Mouse (Mus musculus) lung, postnatal 0 days (tissue): ENCODE results near the gene Gm10392. TPM values are rescaled to one million over a fixed set of nuclear protein-coding genes. Genes with fewer than 3 reads are reported as not detected.

Source experiments
- ATAC-seq: fragments of 200-750 bp; cut with Nextera tagmentation; 2 replicates; pipeline ENCODE4 v1.8.0; 2017; ENCODE audit warnings: moderate library complexity
- DNase-seq: peaks from one replicate; pipeline ENCODE4 v3.0.0-alpha.2; 2016; ENCODE audit warnings: low spot score
- H3K27ac ChIP-seq: fragments of 300-500 bp; sonication (generic); 2 replicates; pipeline ENCODE4 v1.5.1; 2014; ENCODE audit warnings: antibody characterized with exemption, mild to moderate bottlenecking, low read length, mixed read lengths
- H3K27me3 ChIP-seq: fragments of 300-500 bp; sonication (generic); replicated peaks from 2 replicates; pipeline ENCODE4 v1.6.1; 2014; ENCODE audit warnings: low read length, mixed read lengths; ENCODE audit not compliant: insufficient read depth
- H3K36me3 ChIP-seq: fragments of 300-500 bp; sonication (generic); 2 replicates; pipeline ENCODE4 v1.6.1; 2014; ENCODE audit warnings: low read length, mixed read lengths; ENCODE audit not compliant: insufficient read depth
- H3K4me1 ChIP-seq: fragments of 300-500 bp; sonication (generic); 2 replicates; pipeline ENCODE4 v1.6.1; 2014; ENCODE audit warnings: antibody characterized with exemption, low read depth, low read length, mixed read lengths; ENCODE audit not compliant: insufficient read depth
- H3K4me2 ChIP-seq: fragments of 300-500 bp; sonication (generic); replicated peaks from 2 replicates; pipeline ENCODE4 v1.6.1; 2014; ENCODE audit warnings: low read depth, mild to moderate bottlenecking, low read length, moderate library complexity, mixed read lengths
- H3K4me3 ChIP-seq: fragments of 300-500 bp; sonication (generic); 2 replicates; pipeline ENCODE4 v1.5.1; 2014; ENCODE audit warnings: low read depth, low read length
- H3K9ac ChIP-seq: fragments of 300-500 bp; sonication (generic); replicated peaks from 2 replicates; pipeline ENCODE4 v1.6.1; 2014; ENCODE audit warnings: low read depth, mild to moderate bottlenecking
- H3K9me3 ChIP-seq: fragments of 300-500 bp; sonication (generic); 2 replicates; pipeline ENCODE4 v1.6.1; 2016; ENCODE audit warnings: low read length, mixed read lengths
- CTCF ChIP-seq: IDR thresholded peaks from 2 replicates; pipeline ENCODE4 v1.5.1; 2016; ENCODE audit warnings: antibody characterized with exemption, mild to moderate bottlenecking
- EP300 ChIP-seq: IDR thresholded peaks from 2 replicates; pipeline ENCODE4 v1.6.1; 2016; ENCODE audit warnings: antibody characterized with exemption, mild to moderate bottlenecking, control low read depth
- WGBS: fragments of 180-500 bp; shearing (Covaris S2); extraction: QIAGEN DNeasy Blood & Tissue Kit; methylation state at CpG from one replicate; pipeline ENCODE4 v1.1.7; 2014; 5-methylcytosine and 5-hydroxymethylcytosine counted together
- polyA plus RNA-seq: library from polyadenylated mRNA; unstranded; fragments of >200 nt; fragmentation: Nextera tagmentation; extraction: Ambion mirVana; gene quantifications from 2 replicates; pipeline ENCODE4 v1.2.1, GENCODE M21; 2015

Gene Gm10392
- polyA plus RNA-seq, 1 experiment from 2014 or later, result 0.07 TPM

DNA sequence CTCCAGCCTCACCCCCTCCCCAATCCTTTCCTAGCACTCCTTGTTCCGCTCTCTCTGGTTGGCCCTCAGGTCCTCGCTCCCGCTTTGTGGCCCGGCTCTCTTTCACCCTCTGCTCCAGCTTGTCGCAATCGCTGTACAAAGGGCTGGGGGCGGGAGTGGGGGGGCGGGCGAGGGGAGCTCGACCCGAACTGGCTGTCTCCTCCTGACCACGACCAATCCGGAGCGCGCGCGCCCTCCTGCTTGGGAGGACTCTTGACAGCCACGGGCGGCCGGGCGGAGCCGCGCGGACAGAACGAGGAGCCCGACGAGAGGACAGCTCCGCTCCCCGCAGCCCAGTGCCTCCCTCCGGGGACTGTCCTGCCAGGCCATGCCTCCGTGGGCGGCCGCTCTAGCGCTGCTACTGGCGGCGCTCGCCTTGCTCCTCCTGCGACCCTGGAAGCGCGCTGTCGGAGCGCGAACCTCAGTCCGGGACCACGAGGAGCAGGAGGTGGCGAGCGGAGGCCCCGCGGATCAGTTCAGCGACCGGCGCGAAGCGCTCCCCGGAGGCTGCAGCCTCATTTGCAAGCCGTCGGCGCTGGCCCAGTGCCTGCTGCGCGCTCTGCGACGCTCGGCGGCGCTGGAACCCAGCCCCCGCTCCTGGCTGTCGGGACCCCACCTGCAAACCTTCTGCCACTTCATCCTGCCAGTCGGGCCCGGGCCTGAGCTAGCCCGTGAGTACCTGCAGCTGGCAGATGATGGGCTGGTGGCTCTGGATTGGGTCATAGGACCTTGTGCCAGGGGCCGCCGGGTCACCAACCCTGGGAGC is 4.0 kb downstream of the Gm10392 start, which contains the start of gene Abhd15:
Gene Abhd15 (plus strand): TSS at position 290 of the 805 bp plus-strand sequence.
- H3K4me3 ChIP-seq, result peak within 1 kb of the TSS; percentile 68
- TF ChIP-seq CTCF, result peak; percentile 22; the same call in 1 of the 2 replicates
- no peak for TF ChIP-seq EP300
- 0 out of 2 replicates have a peak, but pooled peaks cover 4% of the 10 kb centered on the region for H3K27me3 ChIP-seq
- WGBS, result under 1% methylated on average over 51 of the region's 72 CpGs
- H3K9ac ChIP-seq, result peak within 1 kb of the TSS; percentile 34
- peak within 1 kb of the TSS; percentile 91 for H3K4me2 ChIP-seq
- ATAC-seq, result peak; percentile 69
- H3K4me1 ChIP-seq, result peaks cover 27% of the 10 kb centered on the region
- no peaks in the 10 kb centered on the region for H3K9me3 ChIP-seq
- DNase-seq, result peak; percentile 90
- H3K27ac ChIP-seq, result peak within 1 kb of the TSS; percentile 66
- H3K36me3 ChIP-seq, result no peaks in the 10 kb centered on the region

GRCm38 (mm10) chr11:77514281-77514831 is 4.6 kb downstream of the Gm10392 start:
- DNase-seq (no peak), ATAC-seq (no peak)
- peak overlapping the region; percentile 66 for H3K27ac ChIP-seq
- H3K36me3 ChIP-seq, result no peaks in the 10 kb centered on the region
- 0 out of 2 replicates have a peak, but pooled peaks cover 4% of the 10 kb centered on the region for H3K27me3 ChIP-seq
- TF ChIP-seq EP300 (no peak), CTCF (no peak)
- peak overlapping the region; percentile 91 for H3K4me2 ChIP-seq
- WGBS, result 13% methylated on average over 19 of the region's 19 CpGs
- peaks cover 27% of the 10 kb centered on the region for H3K4me1 ChIP-seq
- H3K4me3 ChIP-seq, result peak overlapping the region; percentile 48
- H3K9ac ChIP-seq, result 0 out of 2 replicates have a peak overlapping the region, but pooled peaks have one; percentile 34
- no peaks in the 10 kb centered on the region for H3K9me3 ChIP-seq

- Histone ChIP-seq H3K9me3 (no peaks in the 10 kb centered on the region), H3K9ac (peak overlapping the region; percentile 16; the same call in 1 of the 2 replicates), H3K36me3 (no peaks in the 10 kb centered on the region), H3K27me3 (0 out of 2 replicates have a peak, but pooled peaks cover 4% of the 10 kb centered on the region), H3K27ac (peak overlapping the region; percentile 65), H3K4me3 (peak overlapping the region; percentile 68), H3K4me1 (peaks cover 27% of the 10 kb centered on the region), H3K4me2 (peak overlapping the region; percentile 91)
- ATAC-seq (no peak), DNase-seq (peak; percentile 49)
- TF ChIP-seq CTCF, result no peak
- no peak for TF ChIP-seq EP300
- 7% methylated on average over 10 of the region's 10 CpGs for WGBS
These were observed 5.2 kb downstream of the Gm10392 start for GRCm38 (mm10) chr11:77513811-77514170.

DNA sequence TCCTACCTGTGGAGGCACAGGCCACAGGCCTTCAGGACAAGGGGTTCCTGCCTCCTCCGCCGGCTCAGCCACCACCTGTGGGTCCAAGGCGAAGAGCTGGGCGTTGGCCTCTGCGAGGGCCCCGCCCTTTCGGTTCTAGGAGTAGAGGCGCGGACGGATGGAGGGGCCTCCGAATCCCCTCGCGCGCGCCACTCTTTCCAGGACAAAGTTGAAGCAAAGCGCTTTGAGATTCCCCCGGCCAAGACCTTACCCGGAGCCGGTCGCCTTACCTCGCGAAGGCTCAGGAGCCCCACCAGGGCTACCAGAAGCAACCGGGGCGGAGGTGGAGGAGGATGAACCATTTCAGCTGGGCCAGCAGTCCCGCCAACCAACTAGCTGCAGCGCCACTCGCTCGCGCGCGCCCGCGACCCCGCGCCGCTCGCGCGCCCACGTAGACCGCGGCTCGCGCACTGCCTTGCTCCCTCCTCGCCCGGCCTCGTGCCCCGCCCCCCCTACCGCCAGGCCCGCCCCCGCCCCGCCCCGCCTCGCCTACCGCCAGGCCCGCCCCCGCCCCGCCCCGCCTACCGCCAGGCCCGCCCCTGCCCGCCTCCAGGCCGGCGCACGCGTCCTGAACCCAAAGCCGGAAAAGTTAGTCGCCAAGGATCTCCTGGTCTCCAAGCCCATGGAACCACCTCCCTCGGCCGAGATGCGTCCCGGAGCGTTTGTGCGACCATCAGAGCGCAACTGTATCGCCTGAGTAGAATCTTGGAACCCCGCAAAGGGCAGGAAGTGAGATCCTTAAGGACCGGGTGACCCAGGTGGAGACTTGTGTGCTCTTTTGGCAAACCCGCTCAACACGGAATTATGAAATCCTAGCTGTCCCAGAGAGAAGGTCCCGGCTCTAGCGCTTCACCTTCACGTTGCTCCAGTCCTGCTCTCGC is 5.8 kb downstream of the Gm10392 start:
- Histone ChIP-seq H3K9me3 (no peaks in the 10 kb centered on the region), H3K27me3 (0 out of 2 replicates have a peak, but pooled peaks cover 4% of the 10 kb centered on the region), H3K4me2 (peak overlapping the region; percentile 91), H3K4me1 (peaks cover 23% of the 10 kb centered on the region), H3K27ac (peak overlapping the region; percentile 68), H3K9ac (peak overlapping the region; percentile 46), H3K4me3 (peak overlapping the region; percentile 68), H3K36me3 (no peaks in the 10 kb centered on the region)
- peak; percentile 93 for DNase-seq
- ATAC-seq, result peak; percentile 83
- TF ChIP-seq CTCF (no peak), EP300 (no peak)
- under 1% methylated on average over 58 of the region's 84 CpGs for WGBS

GRCm38 (mm10) chr11:77511336-77511735 is 7.7 kb downstream of the Gm10392 start:
- no peak overlapping the region for H3K9ac ChIP-seq
- ATAC-seq (no peak), DNase-seq (no peak)
- H3K4me2 ChIP-seq, result no peak overlapping the region
- no peak overlapping the region for H3K4me3 ChIP-seq
- H3K4me1 ChIP-seq, result peaks cover 23% of the 10 kb centered on the region
- H3K27me3 ChIP-seq, result 0 out of 2 replicates have a peak, but pooled peaks cover 4% of the 10 kb centered on the region
- no peak overlapping the region for H3K27ac ChIP-seq
- H3K9me3 ChIP-seq, result no peaks in the 10 kb centered on the region
- 0 out of 2 replicates have a peak, but pooled peaks cover 9% of the 10 kb centered on the region for H3K36me3 ChIP-seq
- 62% methylated on average over 5 of the region's 5 CpGs for WGBS
- TF ChIP-seq CTCF (no peak), EP300 (no peak)
